Mouse (Mus musculus) CH12.LX (cell line): ENCODE measurements around the gene Dcaf12.

Experiments used
- CTCF ChIP-seq, 2 experiments: IDR thresholded peaks in 1 of 2; conservative IDR thresholded peaks in 1 of 2; 2 replicates each; pipeline ENCODE4 v1.5.1; 2011 to 2012; ENCODE audit warnings: low read depth in 2 of 2, low read length in 2 of 2, improper control_type of control experiment in 1 of 2, inconsistent platforms in 1 of 2, mild to moderate bottlenecking in 1 of 2, moderate library complexity in 1 of 2
- JUND ChIP-seq: conservative IDR thresholded peaks from 2 replicates; pipeline ENCODE4 v1.6.1; 2011; ENCODE audit warnings: low read depth, low read length, improper control_type of control experiment
- MAX ChIP-seq: IDR thresholded peaks from 2 replicates; pipeline ENCODE4 v1.6.1; 2011; ENCODE audit warnings: low read length, improper control_type of control experiment
- MXI1 ChIP-seq: IDR thresholded peaks from 2 replicates; pipeline ENCODE4 v1.6.1; 2011; ENCODE audit warnings: mild to moderate bottlenecking, low read depth, low read length, improper control_type of control experiment
- POLR2A ChIP-seq: IDR thresholded peaks from 2 replicates; pipeline ENCODE4 v1.6.1; 2011; ENCODE audit warnings: low read depth, mild to moderate bottlenecking, improper control_type of control experiment, low read length
- RAD21 ChIP-seq: IDR thresholded peaks from 2 replicates; pipeline ENCODE4 v1.6.1; 2011; ENCODE audit warnings: low read depth, mild to moderate bottlenecking, low read length, improper control_type of control experiment, moderate library complexity
- ZC3H11A ChIP-seq: IDR thresholded peaks from 2 replicates; pipeline ENCODE4 v1.6.1; 2012; ENCODE audit warnings: low read depth, mild to moderate bottlenecking, inconsistent platforms, low read length, improper control_type of control experiment

- TF ChIP-seq MXI1 (no peak), POLR2A (no peak), ZC3H11A (no peak), CTCF (conservative IDR thresholded peaks at IDR 0.05 in 1 of 2, IDR thresholded peaks at IDR 0.05 in 1 of 2; ENCODE audit: low read depth in 2 of 2, low read length in 2 of 2) (peak; percentile 54 to 83), JUND (no peak; the same call in 1 of the 2 replicates), RAD21 (peak; percentile 82), MAX (no peak)
These were observed 28.3 kb downstream of the Dcaf12 start for GRCm38 (mm10) chr4:41286420-41286819.
